Mouse (Mus musculus): ENCODE measurements at regions not wholly inside any gene's neighbourhood (a gene's known extent, or its start where the extent isn't known, plus 50 kb on each side); places are given as distances from the start of the nearest gene placed in this dataset.

DNA sequence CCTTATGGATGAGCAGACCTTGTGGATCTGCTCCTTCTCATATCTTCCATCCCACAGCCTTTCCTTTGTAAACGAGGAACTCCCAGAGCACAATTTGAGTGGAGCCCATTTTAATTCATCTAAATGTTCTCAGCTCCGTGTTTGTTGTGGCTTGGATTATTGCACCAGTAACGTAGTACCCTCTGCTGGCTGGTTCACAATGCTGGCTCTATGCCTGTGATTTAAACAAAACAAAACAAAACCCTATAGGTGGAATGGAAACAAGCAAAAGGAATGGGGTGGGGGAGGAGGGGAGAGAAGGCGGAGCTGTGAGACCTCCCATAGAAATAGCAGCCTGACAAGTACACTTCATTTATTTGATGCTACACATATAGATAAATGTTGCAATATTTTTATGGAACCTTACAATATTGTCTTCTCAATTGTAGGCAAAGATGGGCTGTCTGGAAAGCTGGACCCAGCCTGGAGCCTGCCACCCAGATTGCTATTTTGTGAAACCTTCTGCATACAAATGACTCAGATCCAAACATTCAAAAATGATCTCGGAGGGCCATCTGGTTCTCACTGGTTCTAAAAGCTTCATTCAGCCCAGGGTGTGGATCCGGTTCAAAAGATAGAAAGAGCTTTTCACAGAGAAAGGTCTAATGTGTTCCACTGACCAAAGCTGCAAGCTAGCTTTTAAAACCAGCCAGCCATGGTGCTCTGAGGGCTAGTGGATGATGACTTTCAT, 230.3 kb upstream of the Ubash3b start:
- DNase-seq (ENCODE audit: low read depth, low spot score): no peak

DNA sequence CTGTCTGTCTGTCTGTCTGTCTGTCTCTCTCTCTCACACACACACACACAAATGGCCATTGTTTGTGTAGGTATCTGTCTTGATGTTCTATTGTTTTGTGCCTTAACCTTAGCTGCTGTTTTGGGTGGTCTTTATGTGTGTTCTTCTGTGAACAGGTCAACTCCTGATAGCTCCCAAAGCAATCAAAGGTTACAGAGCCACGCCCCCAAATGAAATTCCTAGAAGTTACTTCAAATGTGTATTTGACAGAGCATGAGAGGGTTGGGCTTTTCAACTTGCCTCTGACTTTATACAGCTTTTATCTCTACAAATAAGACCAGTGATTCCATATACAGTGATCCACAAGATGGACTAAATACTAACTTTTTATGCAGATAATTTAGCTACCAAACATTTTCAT, 217.8 kb upstream of the Ubash3b start:
- DNase-seq (ENCODE audit: low read depth, low spot score): no peak

DNA sequence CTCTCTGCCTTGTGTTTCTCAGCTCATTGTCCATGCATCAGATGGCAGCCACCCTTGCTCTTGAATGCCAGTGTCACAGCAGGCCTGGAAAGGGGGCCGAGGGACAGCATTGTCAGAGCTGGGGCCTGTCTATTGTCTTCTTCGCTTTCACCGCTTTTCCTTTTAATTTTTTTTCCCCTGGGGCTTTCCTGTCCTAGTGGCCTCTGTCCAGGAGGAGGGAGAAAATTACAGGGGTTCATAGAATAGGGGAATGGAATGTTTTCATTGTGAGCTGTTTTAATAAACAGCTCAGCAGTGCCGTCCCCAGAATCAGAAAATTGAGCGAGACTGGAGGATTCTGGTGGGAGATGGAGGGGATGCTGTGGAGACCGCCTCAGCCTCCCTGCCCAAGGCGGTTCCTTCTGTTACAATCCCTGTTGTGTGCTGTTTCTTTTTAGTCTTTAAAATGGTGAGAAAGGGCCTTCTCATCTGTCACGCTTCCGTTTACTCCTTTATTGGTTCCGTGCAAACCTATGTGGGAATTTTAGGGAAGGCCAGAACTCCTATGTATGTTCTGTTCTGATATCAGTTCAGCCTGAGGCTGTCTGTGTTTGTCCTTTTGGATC, 217.2 kb upstream of the Ubash3b start:
- no peak for DNase-seq (ENCODE audit: low read depth, low spot score)

DNA sequence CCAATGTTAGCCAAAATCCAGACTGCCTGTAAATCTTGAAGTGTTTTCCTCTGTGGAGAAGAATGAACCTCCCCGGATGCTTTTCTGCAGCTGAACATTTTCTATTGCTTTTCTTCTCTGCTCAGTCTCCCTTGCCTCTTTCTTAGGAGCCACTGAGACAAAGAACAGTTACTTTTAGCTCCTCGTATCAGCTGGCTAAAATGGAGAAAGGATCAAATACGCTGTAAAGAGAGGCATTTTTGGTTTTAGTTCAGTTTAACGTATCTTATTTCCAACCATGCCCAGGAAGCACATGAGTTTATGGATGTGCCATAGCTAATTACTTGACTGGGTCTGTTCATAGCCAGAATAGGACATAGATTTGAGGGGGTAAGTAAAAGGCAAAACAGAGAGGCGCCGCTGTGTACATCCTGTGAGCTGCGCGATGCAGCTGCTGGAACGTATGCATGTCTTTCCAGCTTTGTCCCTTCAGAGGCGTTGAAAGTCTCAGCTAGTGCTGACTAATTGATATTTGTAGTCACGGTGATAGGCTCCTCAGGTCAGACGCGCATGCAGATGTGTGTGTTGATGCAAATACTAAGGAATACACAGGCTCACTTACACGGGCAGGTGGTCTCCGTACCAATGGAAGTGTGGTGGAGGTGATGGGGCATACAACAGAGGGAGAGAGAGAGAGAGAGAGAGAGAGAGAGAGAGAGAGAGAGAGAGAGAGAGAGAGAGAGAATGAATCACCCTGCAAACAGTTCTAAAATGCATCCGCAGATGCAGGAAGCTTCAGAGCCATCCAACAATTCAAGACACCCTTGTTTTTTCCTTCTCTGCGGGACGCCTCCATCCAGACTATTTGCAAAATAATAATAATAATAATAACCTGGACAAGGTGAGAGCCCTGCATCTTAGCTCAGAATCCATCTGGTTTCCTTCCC, 216.5 kb upstream of the Ubash3b start:
- DNase-seq (ENCODE audit: low read depth, low spot score): no peak

DNA sequence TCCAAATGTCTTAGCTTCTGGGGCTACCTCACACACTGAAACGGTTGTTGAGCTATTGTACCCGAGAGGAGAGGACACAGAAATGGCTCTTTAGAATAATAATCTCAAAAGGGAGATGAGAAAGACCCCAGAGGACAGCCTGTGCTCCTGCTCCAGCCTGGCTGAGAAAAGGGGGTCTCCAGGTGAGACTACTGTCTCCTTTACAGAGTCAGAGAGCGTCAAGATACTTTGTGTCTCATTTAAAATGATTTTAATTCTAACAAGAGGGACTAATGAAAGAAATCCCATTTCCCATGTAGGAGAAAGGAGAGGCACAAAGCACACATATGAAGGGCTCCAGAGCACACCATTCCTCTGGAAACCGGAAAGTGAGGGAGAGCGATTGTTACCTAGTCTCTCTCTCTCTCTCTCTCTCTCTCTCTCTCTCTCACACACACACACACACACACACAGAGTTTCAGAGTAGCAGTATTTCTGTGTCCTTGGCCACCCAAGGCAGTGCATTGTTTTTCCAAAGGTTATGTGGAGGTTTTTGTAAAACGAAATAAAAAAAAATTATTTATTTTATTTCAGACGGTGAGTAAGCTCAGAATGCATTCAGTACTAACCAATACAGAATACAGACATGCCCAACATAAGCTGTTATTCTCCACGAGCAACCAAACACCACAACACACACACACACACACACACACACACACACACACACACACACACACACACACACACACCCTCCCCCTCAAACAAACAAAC, 215.6 kb upstream of the Ubash3b start:
- no peak for DNase-seq (ENCODE audit: low read depth, low spot score)

DNA sequence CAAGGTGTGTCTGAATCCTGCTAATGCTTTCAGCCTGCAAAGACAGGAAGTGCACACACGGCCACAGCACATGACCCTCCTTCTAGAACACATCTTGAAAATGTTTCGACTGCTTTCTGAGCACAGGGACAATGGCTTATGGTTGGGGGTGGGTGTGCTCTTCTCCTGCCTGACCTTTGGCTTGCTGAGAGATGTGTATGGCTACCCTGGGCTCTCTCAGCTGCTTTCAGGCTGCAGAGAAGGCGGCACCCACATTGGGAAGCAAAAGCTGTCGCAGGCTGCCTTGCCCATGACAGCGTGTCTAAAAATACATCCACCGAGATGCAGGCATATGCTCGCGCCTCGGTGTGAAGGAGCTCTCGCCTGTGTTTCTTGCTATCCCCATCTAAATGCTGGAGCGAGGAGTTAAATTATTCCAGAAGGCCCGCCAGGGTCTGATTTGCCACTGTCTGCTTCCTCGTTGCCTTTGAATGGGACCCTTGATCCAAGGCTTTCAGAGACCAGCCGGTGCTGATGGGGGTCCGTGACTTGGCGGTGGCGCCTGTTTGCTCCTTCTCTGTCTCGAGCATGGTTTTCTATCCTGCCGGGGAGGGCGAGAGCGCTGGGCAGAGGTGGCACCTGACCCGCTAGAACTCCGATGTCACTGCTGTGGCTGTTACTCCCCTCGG, 214.6 kb upstream of the Ubash3b start:
- no peak for DNase-seq (ENCODE audit: low read depth, low spot score)

DNA sequence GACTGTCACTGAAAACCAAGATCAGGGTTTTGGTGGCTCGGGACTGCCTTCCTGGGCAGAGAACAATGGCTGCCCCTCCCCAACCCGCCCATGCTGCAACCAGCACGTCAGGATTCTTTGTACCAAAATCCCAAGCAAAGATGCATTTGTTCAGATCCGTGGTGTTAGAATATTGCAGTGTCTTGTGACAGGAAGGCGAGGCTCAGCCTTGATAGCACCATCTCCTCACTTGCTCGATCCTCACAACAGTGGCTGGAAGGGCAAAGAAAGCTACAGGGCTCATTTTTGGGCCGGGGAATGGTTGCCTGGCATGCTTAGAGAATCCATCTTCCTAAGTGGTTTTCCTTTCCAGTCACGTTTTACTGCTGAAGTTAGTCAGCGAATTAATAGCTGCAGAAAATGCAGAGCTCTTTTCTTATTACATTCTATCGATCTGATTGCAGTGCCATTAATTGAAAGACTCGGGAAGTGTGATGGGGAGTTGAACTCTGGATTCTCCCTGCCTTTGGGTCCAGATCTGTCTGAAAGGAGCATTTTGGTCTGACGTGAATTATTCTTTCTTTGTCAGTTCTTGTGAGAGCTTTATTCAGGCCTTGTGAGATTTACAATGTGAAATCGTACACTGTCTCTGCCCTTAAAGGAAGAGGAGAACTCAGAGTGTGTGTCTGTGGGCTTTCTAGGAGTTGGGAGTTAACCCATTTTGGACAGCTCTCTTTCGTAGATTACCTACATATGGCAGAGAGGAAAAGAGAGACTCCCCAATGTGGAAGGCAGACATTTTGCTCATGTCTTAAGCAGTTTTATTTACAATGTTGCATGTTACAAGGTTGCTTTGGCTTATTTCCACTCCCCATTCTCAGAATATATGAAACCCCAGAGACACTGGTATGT, 213.3 kb upstream of the Ubash3b start:
- DNase-seq (ENCODE audit: low read depth, low spot score): no peak

DNA sequence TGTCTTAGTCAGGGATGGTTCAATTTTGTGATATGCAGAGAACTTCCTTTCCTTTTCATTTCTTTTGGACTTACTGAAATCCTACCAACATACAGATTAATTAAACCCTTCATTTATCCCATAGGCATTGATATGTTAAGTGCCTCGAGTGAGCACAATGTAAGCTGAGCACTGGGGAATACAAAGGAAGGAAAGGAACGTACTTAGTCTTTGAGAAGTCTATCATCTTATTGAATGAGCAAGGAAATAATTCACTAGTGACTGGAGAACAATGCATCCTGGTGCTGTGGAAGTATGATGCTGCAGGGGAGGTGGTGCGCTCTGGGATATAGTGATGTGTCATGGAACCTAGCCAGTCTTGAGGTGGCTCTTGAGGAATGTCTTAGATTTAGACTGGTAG, 204.9 kb upstream of the Ubash3b start:
- DNase-seq (ENCODE audit: low read depth, low spot score): no peak

DNA sequence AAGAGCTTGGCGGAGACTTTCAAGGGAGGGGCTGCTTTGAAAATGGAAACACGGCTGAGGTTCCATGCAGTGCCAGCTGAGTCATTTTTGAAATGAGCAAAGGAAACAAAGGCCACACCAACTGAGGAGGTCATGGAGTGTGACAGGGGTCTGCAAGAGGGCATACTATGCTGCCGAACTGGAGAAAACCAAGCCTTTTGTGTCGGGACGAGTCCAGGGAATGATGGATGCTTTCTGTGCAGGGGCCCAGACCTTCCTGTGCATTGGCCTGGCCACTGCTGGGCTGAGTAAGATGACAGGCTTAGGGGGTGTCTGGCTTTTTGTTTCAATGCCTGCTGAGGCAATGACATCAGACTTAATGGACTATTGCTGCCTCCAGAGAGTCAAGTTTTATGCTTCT, 203.8 kb upstream of the Ubash3b start:
- no peak for DNase-seq (ENCODE audit: low read depth, low spot score)

DNA sequence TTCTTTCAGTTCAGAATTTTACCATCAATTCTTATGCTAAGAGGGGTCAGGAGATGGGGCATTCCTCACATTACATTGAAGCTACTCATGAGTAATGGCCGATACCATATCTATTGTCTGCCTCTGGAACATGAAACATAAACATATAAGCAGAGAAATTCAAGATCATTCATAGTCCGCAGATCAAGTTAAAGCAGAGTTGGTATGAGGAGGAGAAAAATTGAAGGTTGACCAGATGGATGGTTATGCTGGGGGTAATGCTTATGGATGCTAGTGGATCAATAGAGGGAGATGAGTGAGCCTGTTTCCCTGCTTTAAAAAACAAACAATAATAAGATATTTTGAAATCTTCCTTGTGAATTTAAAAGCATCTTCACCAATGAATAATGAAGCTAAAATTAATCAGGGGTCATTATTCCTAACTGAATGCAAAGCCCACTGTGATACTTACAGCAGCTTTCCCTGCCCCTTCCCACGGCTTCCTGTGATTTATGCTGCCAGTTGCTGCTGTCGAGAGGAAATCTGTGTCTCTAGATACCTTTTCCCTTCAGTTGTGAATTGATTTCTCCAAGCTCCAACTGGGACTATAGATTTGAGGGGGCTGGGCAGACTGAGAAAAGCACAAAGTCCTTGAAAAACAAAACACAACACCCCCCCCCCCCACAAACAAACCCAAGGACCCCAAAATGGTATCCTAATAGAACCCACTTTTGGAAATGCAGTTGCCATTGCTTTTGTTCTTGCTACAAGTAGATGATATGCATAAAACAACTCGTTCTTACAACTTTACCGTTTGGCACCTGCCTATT, 203.1 kb upstream of the Ubash3b start:
- no peak for DNase-seq (ENCODE audit: low read depth, low spot score)

DNA sequence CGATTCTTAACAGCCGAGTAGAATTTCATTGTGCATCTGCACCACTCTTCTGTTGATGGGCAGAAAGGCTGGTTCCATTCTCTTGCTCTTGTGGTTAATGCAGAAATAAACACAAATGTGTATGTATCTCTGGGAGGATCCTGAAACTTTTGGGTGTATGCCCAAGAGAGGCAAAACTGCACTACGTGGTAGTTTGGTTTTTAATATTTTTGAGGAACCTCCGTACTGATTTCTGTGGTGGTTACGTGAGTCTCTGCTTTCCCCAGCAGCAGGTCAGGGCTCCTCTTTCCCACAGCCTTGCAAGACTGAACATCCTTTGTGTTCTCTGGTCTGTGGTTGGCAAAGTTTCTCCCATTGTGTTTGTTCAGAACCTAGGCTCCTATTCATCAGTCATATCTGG, 198.9 kb upstream of the Ubash3b start:
- DNase-seq (ENCODE audit: low read depth, low spot score): no peak

DNA sequence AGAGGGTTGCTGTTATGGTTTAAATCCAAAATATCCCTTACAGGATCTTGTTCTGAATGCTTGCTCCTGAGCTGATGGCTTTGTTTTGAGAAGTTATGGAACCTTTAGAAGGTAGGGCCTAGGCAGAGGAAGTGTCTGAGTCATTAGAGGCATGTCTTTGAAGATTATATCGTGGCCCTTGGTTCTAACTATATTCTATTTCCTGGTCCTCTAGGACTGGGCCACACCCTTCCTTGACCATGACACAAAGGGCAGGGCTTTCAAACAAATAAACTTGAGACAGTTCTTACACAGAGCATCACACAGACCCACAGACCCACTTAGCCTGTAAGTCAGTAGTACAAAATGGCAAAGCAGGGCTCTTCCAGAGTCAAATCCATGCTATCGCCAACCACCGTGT, 197.8 kb upstream of the Ubash3b start:
- no peak for DNase-seq (ENCODE audit: low read depth, low spot score)

DNA sequence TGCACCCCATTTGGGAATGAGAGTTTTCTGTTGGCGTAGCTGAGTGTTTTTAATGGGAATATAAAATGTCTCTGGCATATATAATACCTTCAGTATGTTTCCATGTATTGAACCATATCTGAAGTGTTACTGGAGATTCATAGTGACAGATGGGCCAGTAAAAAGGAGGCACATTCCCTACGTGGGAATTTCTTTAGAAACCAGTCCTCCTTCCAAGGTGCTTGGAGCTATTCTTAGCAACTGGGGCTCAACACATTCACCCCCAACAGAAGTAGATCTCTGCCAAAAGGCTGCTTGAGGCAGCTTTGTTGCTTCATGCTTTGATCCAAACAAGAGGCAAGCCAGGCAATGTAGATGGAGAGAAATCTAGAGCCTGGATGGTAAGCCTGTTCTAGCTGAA, 183.8 kb upstream of the Ubash3b start:
- no peak for DNase-seq (ENCODE audit: low read depth, low spot score)

DNA sequence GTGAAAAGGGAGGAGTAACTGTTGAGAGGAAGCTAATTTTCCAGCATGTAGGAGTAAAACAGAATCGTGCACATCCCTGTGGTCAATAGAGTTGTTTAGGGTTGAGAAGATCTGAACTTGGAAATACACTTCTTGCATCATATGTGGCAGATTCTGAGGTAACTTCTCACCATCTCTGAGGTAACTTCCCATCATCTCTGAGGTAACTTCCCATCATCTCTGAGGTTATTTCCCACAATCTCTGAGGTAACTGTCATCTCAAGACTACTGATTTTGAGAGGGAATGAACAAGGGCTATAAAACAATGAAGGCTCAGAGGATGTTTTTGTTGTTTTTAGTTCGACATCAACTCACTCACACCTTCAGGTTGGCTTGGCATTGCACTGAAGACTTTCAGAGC, 175.9 kb upstream of the Ubash3b start:
- no peak for DNase-seq (ENCODE audit: low read depth, low spot score)

DNA sequence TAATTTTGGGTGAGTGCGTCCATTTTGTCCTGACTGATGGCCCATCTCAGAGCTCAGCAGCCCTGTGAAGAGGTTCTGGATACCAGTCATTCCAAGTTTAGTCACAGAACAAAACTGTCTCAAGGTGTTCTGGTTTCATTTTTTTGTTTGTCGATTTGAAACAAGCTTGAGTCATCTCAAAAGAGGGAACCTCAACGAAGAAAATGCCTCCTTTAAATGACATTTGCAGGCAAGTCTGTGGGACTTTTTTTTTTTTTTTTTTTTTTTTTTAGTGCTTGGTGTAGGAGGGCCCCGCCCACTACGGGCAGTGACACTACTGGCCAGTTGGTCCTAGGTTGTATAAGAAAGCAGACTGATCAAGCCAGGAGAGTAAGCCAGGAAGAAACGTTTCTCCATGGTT, 175.3 kb upstream of the Ubash3b start:
- no peak for DNase-seq (ENCODE audit: low read depth, low spot score)

DNA sequence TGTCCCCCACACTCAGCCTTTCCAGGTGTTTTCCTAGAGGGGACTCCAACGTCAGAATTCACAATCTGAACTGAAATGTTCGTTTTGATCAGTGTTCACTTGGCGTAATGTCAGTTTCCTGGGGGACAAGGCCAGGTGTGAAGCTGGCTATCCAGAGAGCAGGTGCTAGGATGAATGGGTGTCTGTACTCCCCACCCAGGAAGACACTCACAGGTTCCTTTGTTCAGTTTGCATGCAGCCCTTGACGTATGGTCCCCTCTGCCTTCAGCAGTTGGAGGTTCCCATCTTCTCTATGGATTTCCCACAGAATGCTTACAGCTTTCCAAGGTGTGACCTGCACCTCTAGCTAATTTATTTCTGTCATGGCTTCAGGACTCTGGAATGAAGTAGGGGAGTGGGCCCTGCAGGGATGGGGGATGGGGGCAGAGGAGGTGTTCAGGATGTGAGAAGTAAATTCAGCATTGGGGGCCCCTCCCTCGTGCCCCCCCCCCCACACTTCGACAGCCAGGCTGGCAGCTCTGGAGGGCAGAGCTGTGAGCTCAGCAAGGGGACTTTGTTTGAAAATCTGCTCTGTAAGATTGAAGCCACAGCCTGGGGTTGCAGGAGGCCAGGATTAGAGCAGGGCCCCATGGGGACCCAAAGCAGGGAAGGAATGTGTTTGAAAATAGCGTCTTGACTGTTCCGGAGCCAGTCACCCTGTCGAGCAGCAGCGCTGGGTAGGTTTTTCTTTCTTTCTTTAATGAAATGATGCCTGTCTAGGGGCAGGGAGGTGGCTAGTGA, 173.2 kb upstream of the Ubash3b start:
- DNase-seq (ENCODE audit: low read depth, low spot score): no peak

DNA sequence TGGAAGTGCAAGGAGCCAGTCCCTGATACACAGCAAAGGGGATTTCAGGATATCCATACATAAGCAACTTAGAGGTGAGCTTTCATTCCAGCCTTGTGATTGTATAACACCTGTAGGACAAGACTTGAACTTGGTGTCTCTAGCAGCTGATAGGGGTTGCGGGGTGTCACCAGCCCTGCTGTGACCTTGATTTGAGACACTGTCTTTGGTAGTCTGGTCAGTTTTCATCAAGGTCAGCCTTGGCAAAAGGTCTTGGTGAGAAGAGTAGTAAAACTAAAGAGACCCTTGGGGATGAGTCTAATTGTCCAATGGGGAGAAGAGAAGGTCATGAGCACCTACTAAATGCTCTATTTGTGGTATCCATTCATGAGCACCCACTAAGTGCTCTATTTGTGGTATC, 172.0 kb upstream of the Ubash3b start:
- DNase-seq (ENCODE audit: low read depth, low spot score): no peak

DNA sequence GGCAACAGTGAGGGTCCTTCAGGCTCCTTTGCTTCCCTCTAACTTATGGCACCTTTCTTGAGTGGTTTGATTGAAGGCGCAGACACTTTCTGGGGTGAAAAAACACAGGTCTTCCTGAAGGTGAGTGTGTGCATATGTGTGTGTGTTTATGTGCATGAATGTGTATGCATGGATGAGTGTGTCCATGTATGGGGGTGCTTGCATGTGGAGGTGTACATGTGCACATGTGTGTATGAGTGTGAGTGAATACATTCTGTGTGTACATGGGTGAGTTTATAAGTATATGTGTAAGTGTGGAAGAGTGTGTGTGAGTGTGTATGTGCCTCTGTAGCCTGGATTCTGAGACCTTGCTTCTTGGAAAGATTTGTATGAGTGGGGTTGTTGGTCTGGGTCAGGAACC, 167.5 kb upstream of the Ubash3b start:
- no peak for DNase-seq (ENCODE audit: low read depth, low spot score)

DNA sequence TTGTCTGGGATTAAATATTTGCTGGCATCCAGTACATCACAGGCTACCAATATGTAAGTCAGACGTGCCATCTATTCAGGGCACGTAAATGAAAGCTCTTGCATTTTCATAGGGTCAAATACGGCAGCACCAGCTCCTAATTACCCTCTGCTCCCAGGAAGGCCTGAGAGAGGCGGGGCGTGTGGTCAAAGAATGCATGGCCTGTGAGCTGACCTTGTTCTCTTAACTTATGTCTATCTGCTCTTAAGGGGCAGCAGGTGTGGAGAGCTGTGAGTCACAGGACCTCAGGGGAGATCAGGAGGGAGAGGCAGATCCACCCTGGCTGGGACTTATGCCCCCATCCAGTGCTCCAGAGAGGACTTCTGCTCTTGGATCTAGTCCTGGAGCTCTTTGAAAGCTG, 167.0 kb upstream of the Ubash3b start:
- no peak for DNase-seq (ENCODE audit: low read depth, low spot score)
